Mouse (Mus musculus) heart, postnatal 0 days (tissue): ENCODE measurements at regions not wholly inside any gene's neighbourhood (a gene's known extent, or its start where the extent isn't known, plus 50 kb on each side); places are given as distances from the start of the nearest gene placed in this dataset.

Experiments
- CTCF ChIP-seq: IDR thresholded peaks from 2 replicates; pipeline ENCODE4 v1.5.1; 2016; ENCODE audit warnings: antibody characterized with exemption, control low read depth, low read depth
- EP300 ChIP-seq: IDR thresholded peaks from 2 replicates; pipeline ENCODE4 v1.6.1; 2016; ENCODE audit warnings: antibody characterized with exemption, low read depth

GRCm38 (mm10) chr4:64330213-64330612 is 283.4 kb upstream of the Tnc start:
- TF ChIP-seq EP300 (no peak), CTCF (no peak)
